Mouse (Mus musculus): ENCODE measurements around the gene Obsl1. TPM values are rescaled to one million over a fixed set of nuclear protein-coding genes. Genes with fewer than 3 reads are reported as not detected.

Gene Obsl1
- polyA plus RNA-seq, 3 experiments from 2014 or later = not detected

DNA sequence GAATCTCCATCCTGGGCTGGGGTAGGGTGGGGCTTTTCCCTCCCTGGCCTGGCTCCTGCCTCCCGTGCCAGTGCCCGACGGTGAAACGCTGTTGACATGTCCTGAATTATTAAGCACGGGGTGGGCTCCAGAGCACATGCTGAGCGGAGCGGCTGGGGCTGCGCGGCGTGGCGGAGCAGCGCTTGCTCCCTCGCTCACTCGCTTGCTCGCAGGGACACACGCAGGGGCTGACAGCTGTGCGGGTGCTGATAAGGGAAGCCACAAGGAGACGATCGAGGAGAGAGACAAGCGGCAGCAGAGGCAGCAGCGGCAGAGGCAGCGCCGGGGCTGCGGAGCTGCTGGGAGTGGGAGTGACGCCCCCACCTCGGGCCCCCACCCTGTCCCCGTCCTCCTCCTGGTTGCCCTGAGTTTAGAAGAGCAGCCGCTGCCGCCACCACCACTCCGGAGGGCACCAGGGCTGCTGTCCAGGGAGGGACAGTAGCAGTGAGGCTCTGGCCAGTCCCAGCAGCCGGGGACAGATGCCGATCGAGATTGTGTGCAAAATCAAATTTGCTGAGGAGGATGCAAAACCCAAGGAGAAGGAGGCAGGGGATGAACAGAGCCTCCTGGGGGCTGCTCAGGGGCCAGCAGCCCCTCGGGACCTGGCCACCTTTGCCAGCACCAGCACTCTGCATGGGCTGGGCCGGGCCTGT, 55.8 kb downstream of the Obsl1 start, which contains the start of gene Asic4:
TSS of gene Asic4 (plus strand) at position 123 of the 692 bp plus-strand sequence.
- ATAC-seq = no peak

DNA sequence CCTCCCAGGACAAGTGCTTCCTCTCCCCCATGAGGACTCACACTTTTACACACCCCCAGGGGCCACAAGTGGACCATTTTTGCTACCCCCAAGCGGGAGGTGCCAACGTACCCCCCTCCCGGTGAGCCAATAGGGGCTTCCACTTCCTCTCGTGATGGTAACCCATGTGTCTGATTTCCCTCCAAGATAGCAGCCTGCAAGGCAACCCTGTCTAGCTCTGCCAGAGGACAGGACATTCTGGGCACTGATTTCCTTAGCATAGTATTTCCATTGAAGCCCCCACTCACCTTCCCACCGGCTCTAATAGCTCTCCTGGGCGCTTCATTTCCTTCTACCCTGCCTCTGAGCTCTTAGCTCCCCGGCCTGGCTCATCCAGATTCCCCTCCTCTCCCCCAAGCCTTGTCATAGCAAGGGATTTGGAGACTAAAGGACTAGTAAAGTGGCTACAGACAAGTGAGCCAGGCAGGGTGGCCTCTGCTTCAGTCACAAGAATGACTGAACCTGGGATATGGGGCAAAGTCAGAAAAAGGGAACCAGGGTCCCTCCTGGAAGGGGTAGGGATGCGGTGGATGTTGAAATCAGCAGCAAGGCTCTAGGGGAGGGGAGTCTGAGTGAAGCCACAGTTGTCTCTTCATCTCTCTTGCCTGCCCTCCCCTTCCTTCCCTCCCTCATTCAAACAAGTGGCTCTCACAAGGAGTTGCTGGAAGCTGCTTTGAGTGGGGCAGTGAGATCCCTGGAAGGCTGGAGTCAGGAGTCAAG, 56.7 kb downstream of the Obsl1 start:
- no peak for ATAC-seq

DNA sequence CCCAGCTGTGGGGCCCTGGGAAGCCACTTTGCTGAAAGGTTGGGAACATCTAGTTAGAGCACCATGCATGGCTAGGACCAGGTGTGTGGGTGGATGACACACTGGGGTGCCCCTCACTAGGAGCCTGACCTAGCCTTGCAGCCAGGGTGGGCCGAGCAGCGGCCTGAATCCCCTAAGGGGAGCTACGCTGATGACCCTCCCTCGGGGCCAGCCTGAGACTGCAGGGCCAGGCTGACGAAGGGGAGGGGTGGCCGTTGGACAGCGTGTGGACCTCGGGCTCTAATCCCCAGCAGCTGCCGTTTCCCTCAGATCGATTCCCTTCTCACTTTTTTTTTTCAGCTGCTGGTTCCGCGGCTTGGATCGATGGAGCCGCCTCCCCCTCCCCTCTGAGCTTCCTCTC, 57.3 kb downstream of the Obsl1 start:
- no peak for ATAC-seq

DNA sequence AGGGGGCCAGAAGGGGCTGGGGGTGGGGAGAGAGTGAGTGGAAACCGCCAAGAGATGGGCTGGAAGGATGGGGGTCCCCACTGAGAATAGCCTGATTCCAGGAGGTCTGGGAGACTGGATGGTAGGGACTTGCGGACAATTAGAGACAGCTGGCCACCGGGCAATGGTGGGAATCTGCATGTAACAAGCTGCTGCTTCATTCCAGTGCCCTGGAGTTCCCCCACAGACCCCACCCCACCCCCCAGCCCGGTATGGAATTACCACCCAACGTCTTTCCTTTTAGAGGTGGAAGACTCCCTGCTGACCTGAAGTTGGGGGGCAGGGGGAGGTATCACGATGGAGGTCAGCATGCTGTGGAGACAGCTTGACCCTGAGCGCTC, 58.2 kb downstream of the Obsl1 start:
- no peak for ATAC-seq

- no peak for ATAC-seq
Observed at GRCm38 (mm10) chr1:75447265-75448051, 58.8 kb downstream of the Obsl1 start.

DNA sequence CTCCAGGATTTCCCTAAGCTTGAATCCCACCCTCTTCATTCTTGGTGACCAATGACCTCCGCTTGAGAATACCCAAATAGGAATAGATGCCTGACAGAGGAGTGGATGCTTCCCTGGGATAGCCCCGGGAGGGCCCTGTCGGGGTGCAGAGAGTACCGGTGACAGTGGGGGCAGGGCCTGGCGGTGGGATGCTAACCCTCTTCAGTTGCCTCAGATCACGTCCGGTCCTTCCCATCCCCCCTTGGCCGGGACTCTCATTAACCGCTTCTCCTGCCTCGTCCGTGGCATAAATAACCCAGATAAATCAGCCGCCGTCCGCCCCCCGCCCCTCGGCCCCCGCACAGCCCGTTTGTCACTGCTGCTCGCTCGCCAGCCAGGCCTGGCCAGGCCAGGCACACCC, 59.6 kb downstream of the Obsl1 start:
- ATAC-seq = no peak

GRCm38 (mm10) chr1:75445751-75446611, 60.3 kb downstream of the Obsl1 start:
- ATAC-seq = peak; percentile 81

DNA sequence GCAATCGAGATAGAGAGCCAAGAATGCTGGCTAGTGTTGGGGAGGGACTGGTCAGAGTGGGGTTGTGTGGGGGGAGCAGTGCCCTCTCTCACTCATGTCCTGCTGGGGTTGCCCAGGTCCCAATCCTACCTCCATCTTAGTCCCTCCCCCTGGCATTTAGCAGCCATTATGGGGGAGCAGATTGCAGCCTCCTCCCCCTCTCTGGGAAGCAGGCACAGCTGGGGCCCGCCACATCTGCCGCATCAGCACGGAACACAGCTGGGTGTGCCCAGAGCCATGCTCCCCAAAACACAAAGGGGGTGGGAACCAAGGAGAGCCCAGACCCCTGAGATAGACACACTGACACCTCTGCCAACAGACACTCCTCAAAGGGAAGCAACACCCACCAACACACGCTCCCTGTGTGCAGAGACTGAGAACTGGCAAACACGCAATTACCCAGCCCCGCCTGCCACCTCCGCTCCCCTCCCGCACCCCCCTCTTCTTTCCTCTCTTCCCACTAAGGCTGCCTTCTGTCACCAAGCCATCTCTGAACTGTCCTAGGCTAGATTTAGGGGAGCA, 61.0 kb downstream of the Obsl1 start:
- ATAC-seq = no peak

- no peak for ATAC-seq
Observed at GRCm38 (mm10) chr1:75444208-75444607, 62.0 kb downstream of the Obsl1 start.

- no peak for ATAC-seq
Observed at GRCm38 (mm10) chr1:75443247-75444024, 62.8 kb downstream of the Obsl1 start.

DNA sequence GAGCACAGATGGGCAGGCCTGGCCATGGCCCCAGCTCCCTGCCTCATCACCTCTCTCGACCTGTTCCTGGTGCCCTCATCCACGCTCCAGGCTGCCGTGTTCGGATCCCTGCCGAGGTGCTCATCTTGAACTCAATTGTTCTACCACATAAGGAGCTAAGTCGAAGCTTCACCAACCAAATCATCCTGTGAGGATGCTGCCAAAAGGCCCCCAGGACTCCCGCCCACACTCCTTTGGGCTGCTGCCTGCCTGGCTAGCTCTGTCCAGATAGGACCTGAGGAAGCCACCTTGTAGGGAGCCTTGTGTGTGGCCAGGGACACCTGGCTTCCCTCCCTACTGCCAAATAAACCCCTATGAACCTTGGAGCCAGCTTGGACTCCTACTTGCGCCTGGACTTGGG, 63.4 kb downstream of the Obsl1 start:
- ATAC-seq = no peak

- no peak for ATAC-seq
Observed at GRCm38 (mm10) chr1:75442171-75442570, 64.1 kb downstream of the Obsl1 start.

DNA sequence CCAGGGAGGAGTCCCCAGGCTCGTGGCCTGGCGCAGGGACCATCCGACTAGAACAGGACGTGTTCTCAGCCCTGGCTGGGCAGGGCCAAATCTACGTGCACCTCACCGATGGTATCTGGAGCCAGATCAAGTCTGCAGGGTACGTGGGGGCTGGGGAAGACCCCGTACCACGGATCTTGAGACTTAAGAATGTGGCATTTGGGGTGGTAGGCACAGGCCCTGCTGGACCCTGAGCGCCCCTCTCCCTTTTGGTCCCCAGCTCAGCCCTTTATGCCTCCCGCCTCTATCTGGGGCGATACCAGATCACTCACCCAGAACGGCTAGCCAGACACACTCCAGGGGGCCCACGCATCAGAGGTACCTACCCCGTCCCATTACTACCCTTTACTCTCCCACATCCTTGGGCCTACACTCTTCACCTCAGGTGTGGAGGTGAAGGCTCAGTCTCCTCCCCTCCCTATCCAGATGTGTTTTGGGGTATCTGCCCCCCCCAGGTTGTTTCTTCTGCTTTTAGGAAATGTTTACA, 64.7 kb downstream of the Obsl1 start:
- ATAC-seq = no peak

DNA sequence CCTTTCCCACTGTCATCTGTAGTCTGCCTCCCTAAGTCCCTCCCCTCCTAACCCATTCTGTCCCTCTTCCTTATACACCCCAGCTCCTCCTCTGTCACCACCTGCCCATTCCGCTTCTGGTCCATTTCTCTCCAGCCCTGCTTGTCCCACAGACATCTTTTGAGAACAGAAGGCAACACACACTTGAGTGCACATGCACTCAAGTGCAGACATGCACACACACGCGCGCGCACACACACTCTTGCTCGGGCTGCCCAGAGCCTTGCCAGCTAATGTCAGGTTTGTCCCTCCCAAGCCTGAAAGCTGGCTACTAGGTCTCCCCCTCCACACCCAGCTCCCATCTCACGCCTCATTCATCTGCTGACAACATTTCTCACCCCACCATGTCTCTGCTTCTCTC, 65.6 kb downstream of the Obsl1 start:
- ATAC-seq = no peak

- no peak for ATAC-seq
Observed at GRCm38 (mm10) chr1:75438782-75439181, 67.5 kb downstream of the Obsl1 start.

DNA sequence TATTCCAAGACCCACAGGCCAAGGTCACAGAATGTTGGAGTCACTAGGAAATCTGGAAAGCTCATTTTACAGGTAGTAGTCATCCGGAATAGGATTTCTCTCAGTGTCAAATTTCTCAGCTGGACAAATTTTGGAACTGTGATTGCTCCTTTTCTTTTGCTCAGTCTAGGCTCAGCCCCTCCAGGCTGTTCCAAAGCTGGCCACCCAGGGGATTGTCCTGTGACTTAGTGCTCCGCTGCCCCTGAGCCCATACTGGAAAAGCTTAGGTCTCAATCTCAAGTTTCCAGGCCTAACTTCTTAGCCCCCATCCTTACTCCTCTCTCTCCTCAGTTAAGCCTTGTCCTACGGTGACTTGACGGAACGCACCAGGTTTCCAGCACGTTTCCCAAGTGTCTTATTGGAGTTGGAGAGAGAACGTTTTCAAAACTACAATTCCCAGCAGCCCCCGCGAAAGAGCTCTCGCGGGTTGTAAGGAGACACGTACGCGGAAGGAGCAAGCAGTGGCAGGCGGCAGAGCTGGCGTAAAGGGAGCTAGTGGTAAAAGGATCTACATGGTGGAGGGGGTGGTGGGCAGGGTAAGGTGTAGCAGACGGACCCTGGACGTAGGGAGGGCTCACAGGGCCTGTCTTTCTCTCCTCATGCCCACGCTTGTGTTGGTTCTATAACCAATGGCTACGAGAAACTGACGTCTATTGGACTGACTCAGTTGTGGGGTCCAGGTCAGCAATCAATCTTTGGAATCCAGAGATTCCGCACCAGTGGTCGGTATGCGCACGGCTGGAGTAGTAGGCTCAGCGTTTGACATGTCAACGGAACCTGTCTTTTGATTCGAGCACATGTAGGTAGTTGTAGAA, 70.5 kb downstream of the Obsl1 start, which contains the start of gene Gmppa:
TSS of gene Gmppa (plus strand) at position 456 of the 854 bp plus-strand sequence.
- peak; percentile 99 for ATAC-seq

All from inflammation-experienced regulatory T-cells, adult 6 months (primary cell).